Mouse (Mus musculus): ENCODE measurements around the gene Pdzd8.

DNA sequence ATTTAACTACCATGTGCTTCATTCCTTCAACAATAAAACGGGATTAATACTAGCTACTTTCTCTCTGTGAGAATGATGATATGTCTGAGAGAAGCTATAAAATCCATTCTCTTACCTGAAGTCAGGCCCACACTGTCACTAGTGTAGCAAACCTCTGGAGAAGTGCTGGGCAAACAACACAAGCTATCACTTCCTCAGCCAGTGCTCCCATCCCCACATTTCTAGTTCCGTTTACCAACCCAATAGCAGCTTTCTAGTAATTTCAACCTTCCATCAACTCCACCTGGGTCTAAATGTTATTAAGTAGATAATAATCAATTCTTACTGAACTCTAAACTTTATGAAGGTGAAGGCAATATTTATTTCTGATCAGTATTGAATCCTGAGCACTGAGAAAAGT lies 2.6 kb downstream of the Pdzd8 start:
- no peak for TF ChIP-seq POLR2A (IDR thresholded peaks at IDR 0.05; ENCODE audit: low read depth, low read length)
- TF ChIP-seq CTCF (IDR thresholded peaks at IDR 0.05; ENCODE audit: extremely low read depth, insufficient read depth, insufficient read length, insufficient replicate concordance) = no peak

Measured in spleen, adult 2 months (tissue).